Mouse (Mus musculus): ENCODE data around the gene Dnah2. TPM values are rescaled to one million over a fixed set of nuclear protein-coding genes. Genes with fewer than 3 reads are reported as not detected.

Dnah2 gene
- total RNA-seq, 1 experiment = 0.98 TPM

DNA sequence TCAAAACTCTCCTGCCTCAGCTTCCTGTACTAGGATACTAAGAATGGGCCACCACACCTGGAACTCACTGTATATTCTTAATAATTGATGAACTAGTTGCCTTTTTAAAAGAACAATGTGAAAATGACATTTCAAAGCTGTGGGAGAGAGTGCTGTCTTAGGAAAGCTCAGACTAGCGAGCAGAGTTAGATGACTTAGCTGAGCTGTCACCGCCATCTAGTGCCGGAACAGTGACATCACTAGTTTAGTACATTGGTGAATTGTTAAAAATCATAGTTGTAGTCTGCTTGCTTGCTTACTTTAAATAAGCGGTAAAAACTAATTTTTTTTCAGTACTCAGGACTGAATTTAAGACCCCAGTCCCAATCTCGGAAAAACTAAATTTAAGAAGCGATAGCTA, 35.1 kb downstream of the Dnah2 start:
- H3K36me3 ChIP-seq (ENCODE audit: control insufficient read depth, insufficient read depth, low read length, poor library complexity, severe bottlenecking) = no peaks in the 10 kb centered on the region
- no peaks in the 10 kb centered on the region for H3K4me1 ChIP-seq (ENCODE audit: control insufficient read depth in 2 of 2, insufficient read depth in 2 of 2, low read length in 2 of 2, poor library complexity in 1 of 2)
- no peak overlapping the region for H3K4me3 ChIP-seq (ENCODE audit: insufficient read depth in 1 of 2, low read depth in 1 of 2, low read length in 2 of 2, poor library complexity in 1 of 2, severe bottlenecking in 1 of 2)
- no peak overlapping the region for H3K9ac ChIP-seq (ENCODE audit: insufficient read depth, low read depth, low read length, poor library complexity, severe bottlenecking)
- TF ChIP-seq HCFC1 (IDR thresholded peaks at IDR 0.05; ENCODE audit: borderline replicate concordance, insufficient read depth, low read length) (no peak), ZC3H11A (IDR thresholded peaks at IDR 0.05; ENCODE audit: borderline replicate concordance, low read depth, low read length) (peak; percentile 86), CHD2 (IDR thresholded peaks at IDR 0.05; ENCODE audit: low read depth, low read length) (no peak), MAFK (IDR thresholded peaks at IDR 0.05; ENCODE audit: insufficient read depth, low read depth, low read length) (no peak)
- H3K9me3 ChIP-seq (ENCODE audit: control insufficient read depth, insufficient read depth, low read depth, low read length) = no peaks in the 10 kb centered on the region
- in situ Hi-C loops (cut with MboI; ENCODE audit: low sequenced_read_pairs in 2 of 2, unreplicated experiment in 2 of 2) = loop anchor here in 1 of 2 experiments (10.0 kb wide), 1 partner anchor 249 kb away; no protein-coding TSS in a partner anchor
- peak; percentile 40 for DNase-seq (ENCODE audit: low read depth, low spot score)
- no peak overlapping the region for H3K27ac ChIP-seq (ENCODE audit: insufficient read depth, low read depth, low read length, poor library complexity, severe bottlenecking)

DNA sequence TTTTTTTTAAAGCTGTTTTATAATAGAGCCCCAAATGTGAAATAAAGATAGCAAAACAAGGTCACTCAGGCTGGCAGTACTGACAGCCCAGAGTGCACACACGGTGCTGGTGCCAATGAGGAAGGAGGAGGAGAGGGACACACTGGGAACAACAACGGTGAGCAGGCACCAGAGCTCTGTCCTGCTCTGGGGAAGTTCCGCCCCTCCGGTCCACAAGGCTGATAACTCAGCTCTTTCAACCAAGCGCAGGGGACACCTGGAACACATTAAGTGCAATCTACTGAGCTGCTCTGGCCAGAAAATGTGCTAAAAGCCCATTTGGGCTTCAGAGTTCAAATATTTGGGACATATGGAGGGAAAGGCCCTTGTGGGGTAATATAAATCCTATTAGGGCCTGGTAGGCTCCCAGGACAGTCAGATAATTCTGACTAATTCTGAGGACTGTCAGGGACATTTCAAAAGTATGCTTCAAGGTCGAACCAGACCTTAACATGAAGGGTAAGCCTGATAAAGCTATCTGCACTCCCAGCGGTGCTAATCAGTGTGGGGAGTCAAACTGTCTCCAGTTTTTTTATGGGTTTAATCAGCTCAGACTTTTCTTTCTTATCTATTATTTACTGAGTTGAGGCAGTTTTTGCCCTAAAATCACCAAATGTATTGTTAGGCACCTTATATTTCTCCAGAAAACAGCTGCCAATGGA, 38.0 kb downstream of the Dnah2 start:
- no peak overlapping the region for H3K27ac ChIP-seq (ENCODE audit: insufficient read depth, low read depth, low read length, poor library complexity, severe bottlenecking)
- in situ Hi-C loops (cut with MboI; ENCODE audit: low sequenced_read_pairs in 2 of 2, unreplicated experiment in 2 of 2) = loop anchor here in 1 of 2 experiments (10.0 kb wide), 1 partner anchor 246 kb away; no protein-coding TSS in a partner anchor

DNA sequence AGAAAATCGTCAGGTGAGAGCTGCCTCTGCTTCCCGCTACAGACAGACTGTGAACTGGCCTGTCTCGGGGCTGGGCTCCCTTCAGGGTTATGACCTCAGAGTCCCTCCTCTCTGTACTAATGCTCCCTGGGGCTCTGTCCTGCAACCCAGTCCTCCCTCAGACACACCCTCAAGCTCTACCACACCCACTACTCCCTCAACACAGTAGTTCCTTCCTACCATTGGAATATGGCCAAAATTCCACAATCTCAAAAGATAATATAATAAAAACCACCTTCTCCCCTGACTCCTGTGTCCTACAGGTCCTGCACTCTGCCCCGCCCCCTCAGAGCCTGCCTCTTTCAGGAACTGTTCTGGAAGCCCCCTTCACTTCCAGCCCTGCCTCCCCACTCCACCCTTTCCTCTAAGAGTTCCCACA, 45.0 kb downstream of the Dnah2 start:
- Histone ChIP-seq H3K36me3 (ENCODE audit: control insufficient read depth, insufficient read depth, low read length, poor library complexity, severe bottlenecking) (no peaks in the 10 kb centered on the region), H3K4me1 (ENCODE audit: control insufficient read depth in 2 of 2, insufficient read depth in 2 of 2, low read length in 2 of 2, poor library complexity in 1 of 2) (peaks cover 3 to 15% of the 10 kb centered on the region in 2 experiments; a peak in 3 of 4 replicates), H3K9me3 (ENCODE audit: control insufficient read depth, insufficient read depth, low read depth, low read length) (no peaks in the 10 kb centered on the region), H3K4me3 (ENCODE audit: insufficient read depth in 1 of 2, low read depth in 1 of 2, low read length in 2 of 2, poor library complexity in 1 of 2, severe bottlenecking in 1 of 2) (no peak overlapping the region), H3K9ac (ENCODE audit: insufficient read depth, low read depth, low read length, poor library complexity, severe bottlenecking) (no peak overlapping the region), H3K27ac (ENCODE audit: insufficient read depth, low read depth, low read length, poor library complexity, severe bottlenecking) (no peak overlapping the region)
- in situ Hi-C loops (cut with MboI; ENCODE audit: low sequenced_read_pairs in 2 of 2, unreplicated experiment in 2 of 2) = no loop called here
- TF ChIP-seq CHD2 (IDR thresholded peaks at IDR 0.05; ENCODE audit: low read depth, low read length) (no peak), MAFK (IDR thresholded peaks at IDR 0.05; ENCODE audit: insufficient read depth, low read depth, low read length) (no peak)
- peak; percentile 29 for DNase-seq (ENCODE audit: low read depth, low spot score)

More for the DNA sequence above, 38.0 kb downstream of the Dnah2 start:
- no peak for TF ChIP-seq MAFK (IDR thresholded peaks at IDR 0.05; ENCODE audit: insufficient read depth, low read depth, low read length)
- TF ChIP-seq ZC3H11A (IDR thresholded peaks at IDR 0.05; ENCODE audit: borderline replicate concordance, low read depth, low read length) = no peak
- TF ChIP-seq HCFC1 (IDR thresholded peaks at IDR 0.05; ENCODE audit: borderline replicate concordance, insufficient read depth, low read length) = no peak
- no peak for TF ChIP-seq CHD2 (IDR thresholded peaks at IDR 0.05; ENCODE audit: low read depth, low read length)
- TF ChIP-seq ZNF384 (IDR thresholded peaks at IDR 0.05; ENCODE audit: low read depth, low read length) = no peak
- Histone ChIP-seq H3K9ac (ENCODE audit: insufficient read depth, low read depth, low read length, poor library complexity, severe bottlenecking) (no peak overlapping the region), H3K36me3 (ENCODE audit: control insufficient read depth, insufficient read depth, low read length, poor library complexity, severe bottlenecking) (no peaks in the 10 kb centered on the region), H3K4me1 (ENCODE audit: control insufficient read depth in 2 of 2, insufficient read depth in 2 of 2, low read length in 2 of 2, poor library complexity in 1 of 2) (no peaks in the 10 kb centered on the region), H3K4me3 (ENCODE audit: insufficient read depth in 1 of 2, low read depth in 1 of 2, low read length in 2 of 2, poor library complexity in 1 of 2, severe bottlenecking in 1 of 2) (no peak overlapping the region), H3K9me3 (ENCODE audit: control insufficient read depth, insufficient read depth, low read depth, low read length) (no peaks in the 10 kb centered on the region)
- no peak for DNase-seq (ENCODE audit: low read depth, low spot score)

- TF ChIP-seq CHD2 (IDR thresholded peaks at IDR 0.05; ENCODE audit: low read depth, low read length) = no peak
- TF ChIP-seq ZC3H11A (IDR thresholded peaks at IDR 0.05; ENCODE audit: borderline replicate concordance, low read depth, low read length) = no peak
- no peak for TF ChIP-seq HCFC1 (IDR thresholded peaks at IDR 0.05; ENCODE audit: borderline replicate concordance, insufficient read depth, low read length)
- TF ChIP-seq ZNF384 (IDR thresholded peaks at IDR 0.05; ENCODE audit: low read depth, low read length) = no peak
- no peak for TF ChIP-seq MAFK (IDR thresholded peaks at IDR 0.05; ENCODE audit: insufficient read depth, low read depth, low read length)
- in situ Hi-C loops (cut with MboI; ENCODE audit: low sequenced_read_pairs in 2 of 2, unreplicated experiment in 2 of 2) = no loop called here
- Histone ChIP-seq H3K4me3 (ENCODE audit: insufficient read depth in 1 of 2, low read depth in 1 of 2, low read length in 2 of 2, poor library complexity in 1 of 2, severe bottlenecking in 1 of 2) (no peak overlapping the region), H3K9ac (ENCODE audit: insufficient read depth, low read depth, low read length, poor library complexity, severe bottlenecking) (no peak overlapping the region), H3K27ac (ENCODE audit: insufficient read depth, low read depth, low read length, poor library complexity, severe bottlenecking) (no peak overlapping the region), H3K36me3 (ENCODE audit: control insufficient read depth, insufficient read depth, low read length, poor library complexity, severe bottlenecking) (no peaks in the 10 kb centered on the region), H3K9me3 (ENCODE audit: control insufficient read depth, insufficient read depth, low read depth, low read length) (no peaks in the 10 kb centered on the region), H3K4me1 (ENCODE audit: control insufficient read depth in 2 of 2, insufficient read depth in 2 of 2, low read length in 2 of 2, poor library complexity in 1 of 2) (peaks cover 3 to 15% of the 10 kb centered on the region in 2 experiments; a peak in 3 of 4 replicates)
- DNase-seq (ENCODE audit: low read depth, low spot score) = no peak
Observed at GRCm38 (mm10) chr11:69501555-69501954, 47.4 kb downstream of the Dnah2 start.
